10 mouse cellular contexts compared by ENCODE assay signal in genomic region chr13:59454001-59454785, GRCm38 (mm10).
A peak's percentile ranks its signal among the peaks of the same experiment; 100 is the strongest.
DNase-seq lines count a peak whose midpoint lies in the region; ATAC-seq lines count a peak whose summit lies in the region.
"Had no signal": no experiment of that assay in that cellular context is flagged by ENCODE, and none has a peak within 500 bp of the region (broad histone marks: within the 10 kb centered on the region; RNA-seq: fewer than 3 reads in every experiment).

No protein-coding gene starts in this region.

- H3K27me3 ChIP-seq in forebrain, embryonic 10.5 days (ENCODE audit: poor library complexity, severe bottlenecking), result no peaks in the 10 kb centered on the region
- no peaks in the 10 kb centered on the region for H3K27me3 ChIP-seq in forebrain, embryonic 11.5 days (ENCODE audit: control insufficient read depth, insufficient read depth, low read length)
- H3K27me3 ChIP-seq: Patski had no signal

- no peak for DNase-seq in forebrain, embryonic 10.5 days (ENCODE audit: extremely low spot score, low spot score)
- DNase-seq in forebrain, embryonic 11.5 days (ENCODE audit: low spot score), result no peak
- peak; percentile 64 for DNase-seq in adrenal gland, postnatal 14 days
- DNase-seq in cerebellum, postnatal 25 days, result peak; percentile 57 to 60
- DNase-seq in kidney, adult 9 months, result peak; percentile 88
- DNase-seq in urinary bladder, postnatal 36 days (ENCODE audit: low spot score in 2 of 2), result no peak
- no peak for DNase-seq in right cerebral cortex, adult 2 months (ENCODE audit: low spot score in 2 of 2)
- DNase-seq in thymus, adult 18-20 months, result no peak

- H3K27ac ChIP-seq in forebrain, embryonic 10.5 days, result peak overlapping the region; percentile 22; the same call in 1 of the 2 replicates
- H3K27ac ChIP-seq in forebrain, embryonic 11.5 days (ENCODE audit: low read depth, low read length), result no peak overlapping the region

- 0 out of 2 replicates have a peak, but pooled peaks cover 3% of the 10 kb centered on the region for H3K36me3 ChIP-seq in forebrain, embryonic 10.5 days (replicated peaks)
- no peaks in the 10 kb centered on the region for H3K36me3 ChIP-seq in forebrain, embryonic 11.5 days (ENCODE audit: control insufficient read depth, insufficient read depth, low read length)

- no peak overlapping the region for H3K4me2 ChIP-seq in forebrain, embryonic 11.5 days (ENCODE audit: low read depth, low read length, severe bottlenecking)
- H3K4me2 ChIP-seq: lung, embryonic 14.5 days had no signal

- H3K9ac ChIP-seq in forebrain, embryonic 11.5 days (ENCODE audit: low read length), result no peak overlapping the region
- H3K9ac ChIP-seq: lung, embryonic 14.5 days had no signal

- peaks cover 25% of the 10 kb centered on the region for H3K4me1 ChIP-seq in forebrain, embryonic 10.5 days
- H3K4me1 ChIP-seq in forebrain, embryonic 11.5 days (replicated peaks; ENCODE audit: control insufficient read depth, insufficient read depth, low read length), result no peaks in the 10 kb centered on the region

- 92% methylated on average over 11 of the region's 11 CpGs for WGBS in forebrain, embryonic 10.5 days
- WGBS in forebrain, embryonic 11.5 days, result 90% methylated on average over 11 of the region's 11 CpGs

- no peak overlapping the region for H3K4me3 ChIP-seq in forebrain, embryonic 10.5 days
- no peak overlapping the region for H3K4me3 ChIP-seq in forebrain, embryonic 11.5 days (ENCODE audit: low read depth, low read length)

- H3K9me3 ChIP-seq in forebrain, embryonic 10.5 days, result no peaks in the 10 kb centered on the region
- no peaks in the 10 kb centered on the region for H3K9me3 ChIP-seq in forebrain, embryonic 11.5 days (ENCODE audit: control insufficient read depth, low read length)

- no peak for ATAC-seq in forebrain, embryonic 11.5 days (replicated peaks; ENCODE audit: low FRiP score)
- ATAC-seq: Patski had no signal

Comparison
In these comparisons a context has a peak if more than half of its experiments do, and no peak if none do; other contexts are left out.
1. DNase-seq: peak in adrenal gland, postnatal 14 days (single experiment), cerebellum, postnatal 25 days (2 of 2) and kidney, adult 9 months (single experiment); none in forebrain, embryonic 10.5 days (single experiment), forebrain, embryonic 11.5 days (single experiment), urinary bladder, postnatal 36 days (0 of 2), right cerebral cortex, adult 2 months (0 of 2) and thymus, adult 18-20 months (0 of 2).